Mouse (Mus musculus): ENCODE data around the gene Yae1d1. TPM values are rescaled to one million over a fixed set of nuclear protein-coding genes. Genes with fewer than 3 reads are reported as not detected.

Yae1d1 gene
- polyA plus RNA-seq (2014; fragmentation: Nextera tagmentation; extraction: Ambion mirVana): 79.8 and 85.2 TPM in 2 replicates

GRCm38 (mm10) chr13:17992697-17993514, at the start of gene Yae1d1:
Yae1d1 (minus strand) TSS chr13:17993349.
- peak within 1 kb of the TSS; percentile 79 for H3K9ac ChIP-seq (ENCODE audit: low read depth, low read length)
- H3K27ac ChIP-seq (ENCODE audit: low read depth, low read length): peak within 1 kb of the TSS; percentile 79
- no peaks in the 10 kb centered on the region for H3K27me3 ChIP-seq (ENCODE audit: control insufficient read depth, insufficient read depth, low read length)
- H3K9me3 ChIP-seq (replicated peaks; ENCODE audit: control insufficient read depth, low read length): no peaks in the 10 kb centered on the region
- peaks cover 3% of the 10 kb centered on the region for H3K4me1 ChIP-seq (ENCODE audit: control insufficient read depth, insufficient read depth, low read length)
- under 1% methylated on average over 54 of the region's 54 CpGs for WGBS (ENCODE audit: insufficient replicate concordance)
- peak; percentile 94 for ATAC-seq (replicated peaks; ENCODE audit: insufficient number of reproducible peaks, low FRiP score, low TSS enrichment)
- no peaks in the 10 kb centered on the region for H3K36me3 ChIP-seq (ENCODE audit: control insufficient read depth, insufficient read depth, low read length)
- H3K4me3 ChIP-seq (ENCODE audit: low read depth, low read length): peak within 1 kb of the TSS; percentile 61
- H3K4me2 ChIP-seq: peak within 1 kb of the TSS; percentile 69

- no peak for ATAC-seq (replicated peaks; ENCODE audit: insufficient number of reproducible peaks, low FRiP score, low TSS enrichment)
- H3K9me3 ChIP-seq (replicated peaks; ENCODE audit: control insufficient read depth, low read length): no peaks in the 10 kb centered on the region
Observed at GRCm38 (mm10) chr13:18038814-18039213, 45.7 kb upstream of the Yae1d1 start.

GRCm38 (mm10) chr13:18016604-18017003, 23.5 kb upstream of the Yae1d1 start:
- H3K4me1 ChIP-seq (ENCODE audit: control insufficient read depth, insufficient read depth, low read length): no peaks in the 10 kb centered on the region
- H3K36me3 ChIP-seq (ENCODE audit: control insufficient read depth, insufficient read depth, low read length): no peaks in the 10 kb centered on the region
- H3K27ac ChIP-seq (ENCODE audit: low read depth, low read length): no peak overlapping the region
- no peak overlapping the region for H3K4me2 ChIP-seq
- no peaks in the 10 kb centered on the region for H3K27me3 ChIP-seq (ENCODE audit: control insufficient read depth, insufficient read depth, low read length)
- 56% methylated on average over 3 of the region's 3 CpGs for WGBS (ENCODE audit: insufficient replicate concordance)
- ATAC-seq (replicated peaks; ENCODE audit: insufficient number of reproducible peaks, low FRiP score, low TSS enrichment): no peak
- no peak overlapping the region for H3K9ac ChIP-seq (ENCODE audit: low read depth, low read length)
- H3K4me3 ChIP-seq (ENCODE audit: low read depth, low read length): no peak overlapping the region
- H3K9me3 ChIP-seq (replicated peaks; ENCODE audit: control insufficient read depth, low read length): no peaks in the 10 kb centered on the region

More at GRCm38 (mm10) chr13:18038814-18039213, 45.7 kb upstream of the Yae1d1 start:
- Histone ChIP-seq H3K27ac (ENCODE audit: low read depth, low read length) (no peak overlapping the region), H3K9ac (ENCODE audit: low read depth, low read length) (no peak overlapping the region), H3K4me2 (no peak overlapping the region), H3K4me1 (ENCODE audit: control insufficient read depth, insufficient read depth, low read length) (no peaks in the 10 kb centered on the region), H3K27me3 (ENCODE audit: control insufficient read depth, insufficient read depth, low read length) (no peaks in the 10 kb centered on the region), H3K36me3 (ENCODE audit: control insufficient read depth, insufficient read depth, low read length) (no peaks in the 10 kb centered on the region), H3K4me3 (ENCODE audit: low read depth, low read length) (no peak overlapping the region)
- WGBS (ENCODE audit: insufficient replicate concordance): 74% methylated on average over 2 of the region's 2 CpGs

GRCm38 (mm10) chr13:18013205-18013604, 20.1 kb upstream of the Yae1d1 start:
- no peak for ATAC-seq (replicated peaks; ENCODE audit: insufficient number of reproducible peaks, low FRiP score, low TSS enrichment)
- H3K27ac ChIP-seq (ENCODE audit: low read depth, low read length): no peak overlapping the region
- H3K4me3 ChIP-seq (ENCODE audit: low read depth, low read length): no peak overlapping the region
- WGBS (ENCODE audit: insufficient replicate concordance): 79% methylated on average over 6 of the region's 6 CpGs
- H3K9me3 ChIP-seq (replicated peaks; ENCODE audit: control insufficient read depth, low read length): no peaks in the 10 kb centered on the region
- H3K36me3 ChIP-seq (ENCODE audit: control insufficient read depth, insufficient read depth, low read length): no peaks in the 10 kb centered on the region
- H3K27me3 ChIP-seq (ENCODE audit: control insufficient read depth, insufficient read depth, low read length): no peaks in the 10 kb centered on the region
- H3K4me2 ChIP-seq: no peak overlapping the region
- no peak overlapping the region for H3K9ac ChIP-seq (ENCODE audit: low read depth, low read length)
- H3K4me1 ChIP-seq (ENCODE audit: control insufficient read depth, insufficient read depth, low read length): no peaks in the 10 kb centered on the region

GRCm38 (mm10) chr13:18011055-18011454, 17.9 kb upstream of the Yae1d1 start:
- H3K9me3 ChIP-seq (replicated peaks; ENCODE audit: control insufficient read depth, low read length): no peaks in the 10 kb centered on the region
- H3K4me2 ChIP-seq: no peak overlapping the region
- no peak overlapping the region for H3K4me3 ChIP-seq (ENCODE audit: low read depth, low read length)
- H3K4me1 ChIP-seq (ENCODE audit: control insufficient read depth, insufficient read depth, low read length): no peaks in the 10 kb centered on the region
- H3K36me3 ChIP-seq (ENCODE audit: control insufficient read depth, insufficient read depth, low read length): no peaks in the 10 kb centered on the region
- WGBS (ENCODE audit: insufficient replicate concordance): 70% methylated on average over 4 of the region's 4 CpGs
- no peak overlapping the region for H3K9ac ChIP-seq (ENCODE audit: low read depth, low read length)
- no peaks in the 10 kb centered on the region for H3K27me3 ChIP-seq (ENCODE audit: control insufficient read depth, insufficient read depth, low read length)
- no peak overlapping the region for H3K27ac ChIP-seq (ENCODE audit: low read depth, low read length)
- no peak for ATAC-seq (replicated peaks; ENCODE audit: insufficient number of reproducible peaks, low FRiP score, low TSS enrichment)

- 0 out of 2 replicates have a peak overlapping the region, but pooled peaks have one; percentile 79 for H3K27ac ChIP-seq (ENCODE audit: low read depth, low read length)
- peak overlapping the region; percentile 79 for H3K9ac ChIP-seq (ENCODE audit: low read depth, low read length)
- WGBS (ENCODE audit: insufficient replicate concordance): 38% methylated on average over 7 of the region's 7 CpGs
- no peaks in the 10 kb centered on the region for H3K36me3 ChIP-seq (ENCODE audit: control insufficient read depth, insufficient read depth, low read length)
- ATAC-seq (replicated peaks; ENCODE audit: insufficient number of reproducible peaks, low FRiP score, low TSS enrichment): no peak
- no peaks in the 10 kb centered on the region for H3K9me3 ChIP-seq (replicated peaks; ENCODE audit: control insufficient read depth, low read length)
- no peaks in the 10 kb centered on the region for H3K27me3 ChIP-seq (ENCODE audit: control insufficient read depth, insufficient read depth, low read length)
- peak overlapping the region; percentile 61 for H3K4me3 ChIP-seq (ENCODE audit: low read depth, low read length)
- peak overlapping the region; percentile 69 for H3K4me2 ChIP-seq
- H3K4me1 ChIP-seq (ENCODE audit: control insufficient read depth, insufficient read depth, low read length): peaks cover 3% of the 10 kb centered on the region
Observed at GRCm38 (mm10) chr13:17993515-17993847, 332 bp upstream of the Yae1d1 start.

GRCm38 (mm10) chr13:17992009-17992408, 1.1 kb downstream of the Yae1d1 start:
- Histone ChIP-seq H3K27me3 (ENCODE audit: control insufficient read depth, insufficient read depth, low read length) (no peaks in the 10 kb centered on the region), H3K27ac (ENCODE audit: low read depth, low read length) (peak overlapping the region; percentile 79; the same call in 1 of the 2 replicates), H3K4me3 (ENCODE audit: low read depth, low read length) (peak overlapping the region; percentile 61), H3K4me1 (ENCODE audit: control insufficient read depth, insufficient read depth, low read length) (peaks cover 3% of the 10 kb centered on the region), H3K9me3 (replicated peaks; ENCODE audit: control insufficient read depth, low read length) (no peaks in the 10 kb centered on the region), H3K9ac (ENCODE audit: low read depth, low read length) (0 out of 2 replicates have a peak overlapping the region, but pooled peaks have one; percentile 28), H3K36me3 (ENCODE audit: control insufficient read depth, insufficient read depth, low read length) (peaks cover 3% of the 10 kb centered on the region; the same call in 1 of the 2 replicates), H3K4me2 (peak overlapping the region; percentile 69)
- no peak for ATAC-seq (replicated peaks; ENCODE audit: insufficient number of reproducible peaks, low FRiP score, low TSS enrichment)
- 31% methylated on average over 4 of the region's 4 CpGs for WGBS (ENCODE audit: insufficient replicate concordance)

GRCm38 (mm10) chr13:17983194-17983593, 10.0 kb downstream of the Yae1d1 start:
- Histone ChIP-seq H3K9ac (ENCODE audit: low read depth, low read length) (no peak overlapping the region), H3K27me3 (ENCODE audit: control insufficient read depth, insufficient read depth, low read length) (no peaks in the 10 kb centered on the region), H3K9me3 (replicated peaks; ENCODE audit: control insufficient read depth, low read length) (0 out of 2 replicates have a peak, but pooled peaks cover 3% of the 10 kb centered on the region), H3K4me1 (ENCODE audit: control insufficient read depth, insufficient read depth, low read length) (no peaks in the 10 kb centered on the region), H3K36me3 (ENCODE audit: control insufficient read depth, insufficient read depth, low read length) (peaks cover 8% of the 10 kb centered on the region; the same call in 1 of the 2 replicates), H3K4me3 (ENCODE audit: low read depth, low read length) (no peak overlapping the region), H3K27ac (ENCODE audit: low read depth, low read length) (no peak overlapping the region), H3K4me2 (no peak overlapping the region)
- ATAC-seq (replicated peaks; ENCODE audit: insufficient number of reproducible peaks, low FRiP score, low TSS enrichment): no peak
- WGBS (ENCODE audit: insufficient replicate concordance): 40% methylated on average over 4 of the region's 4 CpGs

Measured in heart, embryonic 11.5 days (tissue).